Mouse (Mus musculus) skeletal muscle tissue, adult 2 months (tissue): Measurements from ENCODE around the gene Setd5.

ENCODE experiments used
- DNase-seq: peaks from one replicate; pipeline ENCODE4 v3.0.0-alpha.2; 2012; ENCODE audit warnings: low read depth, low spot score

Gene Setd5

DNA sequence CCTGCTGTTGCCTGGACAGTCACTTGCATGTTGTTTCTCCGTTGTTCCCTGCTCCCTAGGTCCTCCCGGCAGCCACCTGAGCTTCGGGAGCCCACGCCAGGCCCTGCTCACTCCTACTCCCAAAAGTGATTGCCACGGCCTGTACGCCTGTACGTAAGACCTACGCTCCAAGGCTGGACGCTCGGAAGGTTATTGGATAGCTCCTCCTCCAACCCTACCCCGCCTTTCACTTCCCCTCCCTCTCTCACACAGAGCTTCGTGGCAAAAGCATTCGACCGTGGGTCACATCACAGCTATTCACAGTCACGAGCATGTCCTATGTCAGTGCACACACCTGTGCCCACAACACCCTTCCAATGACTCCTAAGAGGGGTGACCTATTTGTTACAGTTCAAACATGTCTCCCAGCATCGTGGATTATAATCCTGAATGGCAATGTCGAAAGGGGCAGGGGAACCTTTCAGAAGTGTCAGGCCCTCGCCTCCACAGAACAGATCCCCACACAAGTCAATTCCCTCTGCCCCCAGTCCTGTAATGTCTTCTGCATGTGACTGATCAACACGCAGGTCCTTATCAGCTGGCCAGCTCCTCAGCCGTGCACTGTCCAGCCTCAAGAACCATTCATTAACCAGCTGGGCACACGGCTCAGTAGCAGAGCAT is 107.8 kb downstream of the Setd5 start:
- DNase-seq: no peak

DNA sequence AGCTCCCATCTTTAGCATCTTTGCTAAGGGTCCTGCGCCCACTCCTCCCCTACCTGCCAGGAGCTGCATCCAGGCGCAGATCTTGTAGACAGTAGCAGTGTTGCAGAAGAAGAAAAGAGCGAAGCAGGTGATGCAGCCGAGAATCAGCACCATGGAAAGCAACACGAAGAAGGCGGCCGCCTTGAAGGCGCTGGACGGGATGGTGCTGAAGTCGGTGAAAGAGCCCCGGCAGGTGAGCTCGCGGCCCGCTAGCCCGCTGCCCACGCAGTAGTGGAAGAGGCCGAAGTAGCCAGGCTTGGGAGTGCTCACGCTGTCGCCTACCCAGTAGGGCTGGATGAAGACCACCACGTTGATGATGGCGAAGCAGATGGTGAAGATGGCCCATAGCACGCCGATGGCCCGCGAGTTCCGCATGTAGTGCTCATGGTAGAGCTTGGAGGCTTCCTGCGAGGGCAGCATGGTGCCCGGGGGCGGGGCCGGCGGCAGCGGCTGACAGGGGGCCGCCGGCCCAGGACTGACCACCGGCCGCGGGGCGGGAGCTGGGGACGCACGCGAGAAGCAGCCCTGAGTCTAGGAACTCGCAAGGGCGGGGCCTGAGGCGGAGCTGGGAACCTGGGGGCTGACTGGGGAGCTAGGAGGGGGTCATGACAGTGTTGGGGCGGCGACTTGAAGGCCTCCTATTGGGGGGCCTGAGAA is 116.7 kb downstream of the Setd5 start:
- no peak for DNase-seq

DNA sequence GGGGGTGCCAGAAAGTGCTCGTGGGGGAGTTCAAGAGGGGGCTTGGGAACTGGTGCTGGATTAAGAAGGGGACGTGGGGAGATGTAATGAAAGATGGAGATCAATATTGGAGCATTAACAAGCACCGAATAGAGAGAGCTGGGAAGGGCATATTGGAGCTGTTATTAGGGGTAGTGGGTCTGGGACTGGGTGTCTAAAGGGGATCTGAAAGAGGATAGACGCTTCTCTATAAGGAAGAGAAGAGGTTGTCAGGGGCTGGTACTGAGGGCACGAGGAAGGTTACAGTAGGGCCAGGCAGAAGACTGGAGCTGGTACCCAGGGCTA is 117.3 kb downstream of the Setd5 start:
- no peak for DNase-seq

DNA sequence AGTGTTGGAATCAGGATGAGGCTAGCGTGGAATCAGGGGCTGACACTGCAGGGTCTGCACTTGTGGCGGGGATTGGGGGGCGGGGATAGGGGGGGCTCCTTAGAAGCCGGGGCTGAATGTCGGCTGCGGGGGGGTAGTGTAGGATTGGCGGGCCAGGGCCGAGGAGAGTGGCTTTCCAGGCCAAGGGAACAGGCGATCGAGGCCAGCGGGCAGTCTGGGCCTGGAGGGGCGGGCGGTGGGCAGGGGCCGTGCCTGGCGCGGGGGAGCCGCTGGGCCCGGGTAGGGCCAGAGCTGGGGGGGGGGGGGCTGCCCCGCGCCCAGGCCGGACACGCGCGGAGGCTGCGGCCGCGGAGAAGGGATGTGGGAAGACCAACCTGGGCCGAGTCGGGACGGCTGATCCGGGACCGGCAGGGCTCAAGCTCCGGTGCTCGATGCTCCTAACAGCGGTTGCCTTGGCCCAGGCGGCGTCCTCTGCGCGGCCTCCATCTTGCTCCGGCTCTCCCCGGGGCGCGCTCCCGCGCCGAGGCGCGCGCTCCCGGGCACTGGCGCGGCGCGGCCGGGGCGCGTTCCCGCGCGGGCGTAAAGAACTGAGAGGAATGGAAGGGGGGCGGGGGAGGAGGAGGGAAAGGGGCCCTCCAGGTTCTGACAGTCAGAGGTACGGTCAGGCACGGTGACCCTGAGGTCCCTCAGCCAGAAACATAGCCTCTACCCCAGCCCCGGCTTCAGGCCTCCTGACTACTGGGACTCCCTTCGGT is 117.9 kb downstream of the Setd5 start, which contains the start of gene Lhfpl4:
TSS of gene Lhfpl4 (minus strand) at position 544 of the 755 bp plus-strand sequence.
- DNase-seq: no peak

DNA sequence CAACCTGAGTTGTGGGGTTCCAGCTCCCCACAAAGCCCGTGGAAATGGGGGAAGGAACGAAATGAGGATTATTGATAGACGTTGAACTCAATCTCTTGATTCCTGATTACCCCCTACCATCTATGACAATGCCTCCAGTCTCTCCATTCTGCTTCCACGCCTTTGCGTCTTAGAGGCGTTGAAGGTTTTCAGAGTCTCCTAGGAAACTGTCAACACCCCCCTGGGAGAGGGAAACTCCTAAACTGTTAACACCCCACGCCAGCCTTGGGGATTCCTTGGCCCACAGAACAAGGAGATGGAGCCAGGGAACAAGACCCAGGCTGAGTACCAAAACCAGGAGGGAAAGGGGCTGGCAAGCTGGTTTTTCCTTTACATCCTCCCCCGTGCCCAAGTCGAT is 118.4 kb downstream of the Setd5 start:
- DNase-seq: no peak
